Mouse (Mus musculus) spleen, adult 2 months (tissue): ENCODE measurements around the gene Mfsd4b1. TPM values are rescaled to one million over a fixed set of nuclear protein-coding genes. Genes with fewer than 3 reads are reported as not detected.

ENCODE experiments used
- DNase-seq, 2 experiments: peaks; one replicate each; pipeline versions ENCODE4 v3.0.0 to v3.0.0-alpha.2; 2012 to 2021; ENCODE audit warnings: low spot score in 2 of 2, low read depth in 1 of 2
- H3K27ac ChIP-seq: fragments of 200-500 bp; 2 replicates; pipeline ENCODE4 v1.5.1; 2012; ENCODE audit warnings: low read length, inconsistent platforms; ENCODE audit not compliant: insufficient read depth
- H3K27me3 ChIP-seq: fragments of 200-500 bp; 2 replicates; pipeline ENCODE4 v1.6.1; 2012; ENCODE audit warnings: mild to moderate bottlenecking, moderate library complexity, low read length, inconsistent platforms; ENCODE audit not compliant: control insufficient read depth, insufficient read depth
- H3K36me3 ChIP-seq: fragments of 200-500 bp; 2 replicates; pipeline ENCODE4 v1.6.1; 2012; ENCODE audit warnings: mild to moderate bottlenecking, low read length, inconsistent platforms; ENCODE audit not compliant: control insufficient read depth, insufficient read depth
- H3K4me1 ChIP-seq: fragments of 200-500 bp; 2 replicates; pipeline ENCODE4 v1.6.1; 2011; ENCODE audit warnings: inconsistent platforms; ENCODE audit not compliant: control insufficient read depth, insufficient read depth, insufficient read length
- H3K4me3 ChIP-seq: fragments of 200-500 bp; 2 replicates; pipeline ENCODE4 v1.5.1; 2011; ENCODE audit warnings: mild to moderate bottlenecking, inconsistent platforms; ENCODE audit not compliant: insufficient read depth, insufficient read length; ENCODE audit errors: extremely low read depth
- CTCF ChIP-seq: fragments of 200-500 bp; IDR thresholded peaks from 2 replicates; pipeline ENCODE4 v1.5.1; 2011; ENCODE audit warnings: mild to moderate bottlenecking, inconsistent platforms; ENCODE audit not compliant: insufficient read depth, insufficient read length, insufficient replicate concordance; ENCODE audit errors: extremely low read depth
- POLR2A ChIP-seq: fragments of 200-500 bp; IDR thresholded peaks from 2 replicates; pipeline ENCODE4 v1.6.1; 2011; ENCODE audit warnings: low read depth, low read length, inconsistent platforms
- WGBS: fragments of 180-500 bp; shearing (Covaris S2); methylation state at CpG from one replicate; pipeline ENCODE4 v1.1.7; 2018; 5-methylcytosine and 5-hydroxymethylcytosine counted together
- polyA plus RNA-seq: library from polyadenylated mRNA; depleted of rRNA; stranded (reverse); fragments of >200 nt; gene quantifications from 2 replicates; pipeline ENCODE4 v1.2.3, GENCODE M21; 2012

Gene Mfsd4b1
- polyA plus RNA-seq, 1 experiment, result 0.07 TPM

GRCm38 (mm10) chr10:40065357-40065756, 40.3 kb upstream of the Mfsd4b1 start:
- no peak for DNase-seq
- no peak for TF ChIP-seq POLR2A
- TF ChIP-seq CTCF, result no peak
- no peak overlapping the region for H3K4me3 ChIP-seq
- no peaks in the 10 kb centered on the region for H3K36me3 ChIP-seq
- no peaks in the 10 kb centered on the region for H3K27me3 ChIP-seq
- H3K4me1 ChIP-seq, result peaks cover 11% of the 10 kb centered on the region; the same call in 1 of the 2 replicates
- H3K27ac ChIP-seq, result no peak overlapping the region
- 89% methylated on average over 3 of the region's 3 CpGs for WGBS

GRCm38 (mm10) chr10:40063291-40063890, 38.3 kb upstream of the Mfsd4b1 start:
- Histone ChIP-seq H3K4me3 (no peak overlapping the region), H3K36me3 (no peaks in the 10 kb centered on the region), H3K4me1 (peaks cover under 1% of the 10 kb centered on the region; the same call in 1 of the 2 replicates), H3K27ac (no peak overlapping the region), H3K27me3 (no peaks in the 10 kb centered on the region)
- WGBS, result 73% methylated on average over 5 of the region's 5 CpGs
- no peak for DNase-seq
- TF ChIP-seq POLR2A, result no peak
- no peak for TF ChIP-seq CTCF

DNA sequence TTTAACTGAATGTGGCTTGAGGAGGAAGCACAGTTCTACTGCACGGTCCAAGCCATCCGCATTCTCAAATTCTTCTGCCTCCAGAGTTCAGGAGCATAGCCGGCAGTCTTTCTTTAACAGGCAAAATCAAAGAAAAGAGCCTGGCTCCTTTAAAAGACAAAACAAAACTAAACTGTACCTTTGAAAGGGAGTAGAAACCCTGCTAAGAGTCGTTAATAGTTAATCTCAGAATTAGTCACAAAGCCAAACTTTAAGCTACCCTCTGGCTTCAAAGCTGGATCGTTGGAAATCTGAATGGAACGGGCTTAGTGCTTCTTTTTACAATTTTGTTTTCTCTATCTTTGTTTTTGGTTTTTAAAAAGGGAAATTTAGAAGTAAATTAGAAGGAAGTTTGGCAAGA, 37.7 kb upstream of the Mfsd4b1 start:
- WGBS, result 89% methylated on average over 6 of the region's 6 CpGs
- no peaks in the 10 kb centered on the region for H3K36me3 ChIP-seq
- no peak for TF ChIP-seq POLR2A
- H3K4me1 ChIP-seq, result no peaks in the 10 kb centered on the region
- no peak for DNase-seq
- no peak overlapping the region for H3K27ac ChIP-seq
- H3K4me3 ChIP-seq, result no peak overlapping the region
- H3K27me3 ChIP-seq, result no peaks in the 10 kb centered on the region

DNA sequence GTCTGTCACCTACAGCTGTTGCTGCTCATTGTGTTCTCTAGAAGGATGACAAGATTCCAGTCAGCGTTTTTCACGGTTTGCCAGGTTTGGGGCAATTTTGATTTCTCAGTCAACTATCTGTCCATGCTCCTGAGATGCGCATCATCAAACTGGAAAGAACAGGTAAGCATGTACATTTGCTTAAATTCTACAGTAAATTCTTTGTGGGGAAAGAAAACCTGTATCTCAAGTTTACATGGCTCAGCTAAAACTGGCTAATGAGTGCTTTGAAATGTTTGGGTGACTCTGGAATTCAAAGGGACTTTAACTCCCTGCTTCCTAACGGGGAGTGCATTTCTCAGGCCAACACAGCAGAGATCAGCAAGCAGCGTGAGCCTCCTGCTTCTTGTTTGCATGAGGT, 36.9 kb upstream of the Mfsd4b1 start:
- no peak for TF ChIP-seq POLR2A
- no peak for TF ChIP-seq CTCF
- H3K27ac ChIP-seq, result no peak overlapping the region
- H3K4me1 ChIP-seq, result no peaks in the 10 kb centered on the region
- H3K4me3 ChIP-seq, result no peak overlapping the region
- whole genome bisulfite sequencing, result 93% methylated on average over 5 of the region's 5 CpGs
- no peak for DNase-seq
- H3K36me3 ChIP-seq, result no peaks in the 10 kb centered on the region
- no peaks in the 10 kb centered on the region for H3K27me3 ChIP-seq

- H3K27ac ChIP-seq, result no peak overlapping the region
- no peaks in the 10 kb centered on the region for H3K4me1 ChIP-seq
- 86% methylated on average over 3 of the region's 3 CpGs for WGBS
- no peak for TF ChIP-seq CTCF
- TF ChIP-seq POLR2A, result no peak
- no peaks in the 10 kb centered on the region for H3K36me3 ChIP-seq
- no peaks in the 10 kb centered on the region for H3K27me3 ChIP-seq
- DNase-seq, result no peak
- no peak overlapping the region for H3K4me3 ChIP-seq
Measured at GRCm38 (mm10) chr10:40058786-40059120, 33.7 kb upstream of the Mfsd4b1 start.

GRCm38 (mm10) chr10:40058062-40058785, 33.2 kb upstream of the Mfsd4b1 start:
- TF ChIP-seq CTCF (no peak), POLR2A (no peak)
- H3K27ac ChIP-seq, result no peak overlapping the region
- H3K27me3 ChIP-seq, result no peaks in the 10 kb centered on the region
- no peaks in the 10 kb centered on the region for H3K4me1 ChIP-seq
- DNase-seq, result no peak
- whole genome bisulfite sequencing, result 76% methylated on average over 6 of the region's 6 CpGs
- H3K4me3 ChIP-seq, result no peak overlapping the region
- no peaks in the 10 kb centered on the region for H3K36me3 ChIP-seq

GRCm38 (mm10) chr10:40057615-40058014, 32.5 kb upstream of the Mfsd4b1 start:
- TF ChIP-seq CTCF, result no peak
- no peak for TF ChIP-seq POLR2A
- H3K4me1 ChIP-seq, result no peaks in the 10 kb centered on the region
- no peak for DNase-seq
- no peak overlapping the region for H3K27ac ChIP-seq
- H3K4me3 ChIP-seq, result no peak overlapping the region
- H3K27me3 ChIP-seq, result no peaks in the 10 kb centered on the region
- H3K36me3 ChIP-seq, result no peaks in the 10 kb centered on the region
- 63% methylated on average over 2 of the region's 2 CpGs for WGBS
